Mouse (Mus musculus) neural tube, embryonic 11.5 days (tissue): ENCODE measurements around the gene Atp23. TPM values are rescaled to one million over a fixed set of nuclear protein-coding genes. Genes with fewer than 3 reads are reported as not detected.

ENCODE experiments used
- ATAC-seq: fragments of 200-750 bp; cut with Nextera tagmentation; 2 replicates; pipeline ENCODE4 v1.8.0; 2017; ENCODE audit warnings: moderate number of reproducible peaks, mild to moderate bottlenecking, moderate TSS enrichment, moderate library complexity; ENCODE audit not compliant: insufficient read depth, low FRiP score, low TSS enrichment
- DNase-seq: peaks from one replicate; pipeline ENCODE4 v3.0.0-alpha.2; 2015; ENCODE audit warnings: low spot score
- H3K27ac ChIP-seq: fragments of 300-500 bp; sonication (generic); 2 replicates; pipeline ENCODE4 v1.5.1; 2014; ENCODE audit warnings: low read depth, mild to moderate bottlenecking, low read length
- H3K27me3 ChIP-seq: fragments of 300-500 bp; sonication (generic); 2 replicates; pipeline ENCODE4 v1.6.1; 2014; ENCODE audit warnings: mild to moderate bottlenecking, low read length, mixed read lengths; ENCODE audit not compliant: control insufficient read depth, insufficient read depth
- H3K36me3 ChIP-seq: fragments of 300-500 bp; sonication (generic); 2 replicates; pipeline ENCODE4 v1.6.1; 2014; ENCODE audit warnings: mild to moderate bottlenecking, low read length, moderate library complexity, mixed read lengths; ENCODE audit not compliant: control insufficient read depth, insufficient read depth
- H3K4me1 ChIP-seq: fragments of 300-500 bp; sonication (generic); 2 replicates; pipeline ENCODE4 v1.6.1; 2014; ENCODE audit warnings: low read length, mixed read lengths; ENCODE audit not compliant: control insufficient read depth, insufficient read depth
- H3K4me2 ChIP-seq: fragments of 300-500 bp; sonication (generic); 2 replicates; pipeline ENCODE4 v1.6.1; 2014; ENCODE audit warnings: low read depth, mild to moderate bottlenecking, moderate library complexity
- H3K4me3 ChIP-seq: fragments of 300-500 bp; sonication (generic); 2 replicates; pipeline ENCODE4 v1.5.1; 2014; ENCODE audit warnings: low read depth, low read length
- H3K9ac ChIP-seq: fragments of 300-500 bp; sonication (generic); 2 replicates; pipeline ENCODE4 v1.6.1; 2014; ENCODE audit warnings: mild to moderate bottlenecking, low read length
- H3K9me3 ChIP-seq: fragments of 300-500 bp; sonication (generic); 2 replicates; pipeline ENCODE4 v1.6.1; 2016; ENCODE audit warnings: low read length; ENCODE audit not compliant: control insufficient read depth
- WGBS: fragments of 180-500 bp; shearing (Covaris S2); extraction: QIAGEN DNeasy Blood & Tissue Kit; methylation state at CpG from one replicate; pipeline ENCODE4 v1.1.7; 2014; 5-methylcytosine and 5-hydroxymethylcytosine counted together
- polyA plus RNA-seq: library from polyadenylated mRNA; unstranded; fragments of >200 nt; fragmentation: Nextera tagmentation; extraction: Ambion mirVana; gene quantifications from 2 replicates; pipeline ENCODE4 v1.2.1, GENCODE M21; 2014

Atp23 gene
- polyA plus RNA-seq, 1 experiment from 2014 or later: 14.6 TPM

DNA sequence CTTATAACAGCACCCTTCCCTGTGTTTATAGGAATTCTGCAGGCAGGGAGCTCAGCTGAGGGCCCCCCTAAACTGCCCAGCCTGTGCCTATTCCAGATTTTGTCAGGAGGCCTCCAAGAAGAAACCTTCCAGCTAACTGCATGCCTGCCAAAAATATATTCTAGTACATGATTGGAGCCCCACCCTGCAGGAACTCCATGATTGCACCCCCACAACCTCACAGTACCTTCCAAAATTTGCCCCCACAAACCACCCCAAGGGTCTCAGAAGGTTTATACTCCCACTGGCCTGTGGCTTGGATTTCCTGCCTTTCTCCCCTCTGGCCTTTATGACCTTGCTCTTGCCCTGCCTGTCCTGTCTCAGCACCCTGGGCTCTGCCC is 30.6 kb upstream of the Atp23 start:
- ATAC-seq (no peak), DNase-seq (no peak)
- H3K27ac ChIP-seq: no peak overlapping the region
- no peak overlapping the region for H3K4me3 ChIP-seq
- 0 out of 2 replicates have a peak, but pooled peaks cover 5% of the 10 kb centered on the region for H3K27me3 ChIP-seq
- H3K36me3 ChIP-seq: no peaks in the 10 kb centered on the region
- no peak overlapping the region for H3K9ac ChIP-seq
- H3K4me1 ChIP-seq: peaks cover 23% of the 10 kb centered on the region
- H3K9me3 ChIP-seq: no peaks in the 10 kb centered on the region
- H3K4me2 ChIP-seq: no peak overlapping the region

DNA sequence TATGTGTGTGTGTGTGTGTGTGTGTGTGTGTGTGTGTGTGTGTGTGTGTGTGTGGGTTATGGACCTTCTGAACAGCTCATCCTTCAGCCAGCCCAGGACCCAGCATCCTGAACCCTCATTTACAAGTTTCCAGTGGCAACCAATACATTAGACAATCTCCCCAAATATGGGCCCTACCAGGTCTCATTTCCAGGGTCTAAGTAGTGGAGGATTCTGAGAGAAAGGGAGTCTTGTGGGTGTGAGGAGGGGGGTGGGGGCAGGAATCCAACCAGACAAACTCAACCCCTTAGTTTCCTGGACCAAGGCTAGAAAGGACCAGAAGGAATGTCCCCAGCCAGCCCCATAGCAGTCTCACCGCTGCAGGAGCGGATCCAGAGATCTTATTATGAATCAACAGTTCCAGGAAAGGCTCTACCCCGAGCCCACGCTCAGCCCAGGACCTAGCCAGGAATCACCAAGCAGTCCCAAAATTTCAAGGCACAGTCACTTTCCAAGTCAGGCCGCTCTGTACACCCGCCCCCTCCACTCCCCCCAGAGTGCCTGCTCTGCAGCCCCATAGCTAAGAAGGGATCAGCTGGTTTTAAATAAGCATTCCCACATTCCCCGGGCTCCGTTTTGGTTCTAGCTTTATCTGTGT is 30.1 kb upstream of the Atp23 start:
- Histone ChIP-seq H3K9ac (no peak overlapping the region), H3K27ac (no peak overlapping the region), H3K36me3 (no peaks in the 10 kb centered on the region), H3K4me2 (no peak overlapping the region), H3K9me3 (no peaks in the 10 kb centered on the region), H3K27me3 (0 out of 2 replicates have a peak, but pooled peaks cover 5% of the 10 kb centered on the region), H3K4me1 (peaks cover 23% of the 10 kb centered on the region), H3K4me3 (no peak overlapping the region)
- no peak for DNase-seq
- 79% methylated on average over 8 of the region's 8 CpGs for WGBS
- ATAC-seq: no peak

DNA sequence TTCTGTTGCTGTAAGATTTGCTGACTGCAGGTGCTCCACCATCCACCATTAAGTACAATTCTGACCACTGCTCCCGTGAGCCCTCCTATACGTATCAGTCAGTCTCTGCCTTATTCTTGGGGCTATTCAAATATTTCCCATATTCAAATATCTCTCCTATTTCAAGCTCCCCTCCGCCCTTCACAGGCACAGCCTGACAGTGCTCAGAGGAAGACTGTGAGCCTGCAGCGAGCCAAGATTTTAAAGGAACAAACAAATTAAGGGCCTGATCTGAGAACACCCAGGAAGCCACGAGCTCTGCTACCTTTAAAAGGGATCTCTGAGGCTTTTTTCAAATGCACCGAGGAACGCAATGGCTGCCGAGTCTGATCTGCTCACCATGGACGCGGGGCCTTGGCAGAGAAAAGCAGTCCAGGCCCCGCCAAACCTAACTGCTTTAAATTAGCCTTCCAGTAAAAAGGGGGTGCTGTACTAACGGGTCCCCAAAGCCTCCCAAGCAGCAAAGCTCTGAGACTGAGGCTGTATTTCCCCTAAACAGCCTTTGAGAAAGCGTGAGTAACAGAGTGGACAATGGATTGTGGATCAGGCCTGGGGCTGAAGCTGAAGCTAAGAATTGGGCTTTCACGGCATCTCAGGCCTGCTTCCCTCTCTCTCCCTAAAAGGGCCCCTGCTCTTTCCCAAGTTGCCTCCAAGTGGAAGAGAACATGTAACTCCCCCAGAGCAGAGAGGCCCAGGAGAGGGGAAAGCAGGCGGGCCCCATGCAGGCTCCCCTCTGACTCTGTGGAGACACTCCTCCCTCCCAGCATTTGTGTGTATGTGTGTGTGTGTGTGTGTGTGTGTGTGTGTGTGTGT is 29.3 kb upstream of the Atp23 start:
- ATAC-seq (no peak), DNase-seq (peak; percentile 33)
- Histone ChIP-seq H3K9ac (peak overlapping the region; percentile 31; the same call in 1 of the 2 replicates), H3K27me3 (0 out of 2 replicates have a peak, but pooled peaks cover 5% of the 10 kb centered on the region), H3K9me3 (no peaks in the 10 kb centered on the region), H3K4me3 (no peak overlapping the region), H3K36me3 (no peaks in the 10 kb centered on the region), H3K27ac (peak overlapping the region; percentile 47), H3K4me1 (peaks cover 23% of the 10 kb centered on the region), H3K4me2 (no peak overlapping the region)
- 38% methylated on average over 15 of the region's 15 CpGs for WGBS

DNA sequence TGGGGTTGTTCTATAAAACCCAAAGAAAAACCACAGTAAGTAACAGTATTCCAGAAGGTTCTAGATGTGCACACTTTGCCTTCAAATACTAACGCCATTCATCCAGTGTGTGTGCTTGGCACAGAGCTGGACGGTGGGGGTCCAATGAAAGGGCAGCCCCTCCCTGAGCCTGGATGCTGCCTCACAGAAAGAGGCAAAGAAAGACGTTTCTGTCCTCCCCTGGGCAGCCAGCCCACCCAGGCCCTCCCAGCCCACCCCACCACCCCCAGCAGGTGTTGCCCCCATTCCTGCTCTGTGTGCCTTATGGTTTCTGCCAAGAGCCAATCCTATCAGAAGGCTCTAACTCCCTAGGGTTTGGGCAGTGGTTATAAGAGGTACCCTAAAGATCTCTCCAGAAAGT is 28.4 kb upstream of the Atp23 start:
- H3K9ac ChIP-seq: no peak overlapping the region
- 0 out of 2 replicates have a peak, but pooled peaks cover 5% of the 10 kb centered on the region for H3K27me3 ChIP-seq
- no peak for DNase-seq

DNA sequence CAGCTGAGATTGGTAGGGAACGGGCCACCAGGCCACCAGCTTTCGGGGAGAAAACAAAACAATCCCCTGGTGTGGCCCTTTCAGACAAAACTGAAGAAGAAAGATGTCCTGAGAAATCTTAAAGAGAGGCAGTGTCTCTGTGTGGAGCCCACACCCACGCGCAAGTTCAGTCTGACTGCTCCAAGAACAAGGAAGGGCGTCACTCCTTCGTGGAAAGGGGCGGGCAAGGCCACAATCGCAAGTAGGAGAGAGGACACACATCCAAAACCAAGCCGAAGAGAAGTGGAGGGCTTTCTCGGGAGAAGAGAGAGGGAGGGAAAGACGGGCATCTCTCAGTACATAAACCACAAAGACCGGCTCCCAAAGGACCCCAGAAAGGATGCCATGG is 27.7 kb upstream of the Atp23 start:
- Histone ChIP-seq H3K9ac (peak overlapping the region; percentile 69), H3K27ac (no peak overlapping the region), H3K9me3 (no peaks in the 10 kb centered on the region), H3K36me3 (no peaks in the 10 kb centered on the region), H3K4me1 (peaks cover 23% of the 10 kb centered on the region), H3K27me3 (0 out of 2 replicates have a peak, but pooled peaks cover 5% of the 10 kb centered on the region), H3K4me2 (peak overlapping the region; percentile 95), H3K4me3 (peak overlapping the region; percentile 48)
- DNase-seq: no peak
- ATAC-seq: no peak
- 25% methylated on average over 12 of the region's 12 CpGs for WGBS

More for the DNA sequence above, 28.4 kb upstream of the Atp23 start:
- Histone ChIP-seq H3K36me3 (no peaks in the 10 kb centered on the region), H3K27ac (no peak overlapping the region), H3K4me2 (no peak overlapping the region), H3K4me1 (peaks cover 23% of the 10 kb centered on the region), H3K4me3 (no peak overlapping the region), H3K9me3 (no peaks in the 10 kb centered on the region)
- 42% methylated on average over 3 of the region's 3 CpGs for WGBS
- ATAC-seq: no peak

DNA sequence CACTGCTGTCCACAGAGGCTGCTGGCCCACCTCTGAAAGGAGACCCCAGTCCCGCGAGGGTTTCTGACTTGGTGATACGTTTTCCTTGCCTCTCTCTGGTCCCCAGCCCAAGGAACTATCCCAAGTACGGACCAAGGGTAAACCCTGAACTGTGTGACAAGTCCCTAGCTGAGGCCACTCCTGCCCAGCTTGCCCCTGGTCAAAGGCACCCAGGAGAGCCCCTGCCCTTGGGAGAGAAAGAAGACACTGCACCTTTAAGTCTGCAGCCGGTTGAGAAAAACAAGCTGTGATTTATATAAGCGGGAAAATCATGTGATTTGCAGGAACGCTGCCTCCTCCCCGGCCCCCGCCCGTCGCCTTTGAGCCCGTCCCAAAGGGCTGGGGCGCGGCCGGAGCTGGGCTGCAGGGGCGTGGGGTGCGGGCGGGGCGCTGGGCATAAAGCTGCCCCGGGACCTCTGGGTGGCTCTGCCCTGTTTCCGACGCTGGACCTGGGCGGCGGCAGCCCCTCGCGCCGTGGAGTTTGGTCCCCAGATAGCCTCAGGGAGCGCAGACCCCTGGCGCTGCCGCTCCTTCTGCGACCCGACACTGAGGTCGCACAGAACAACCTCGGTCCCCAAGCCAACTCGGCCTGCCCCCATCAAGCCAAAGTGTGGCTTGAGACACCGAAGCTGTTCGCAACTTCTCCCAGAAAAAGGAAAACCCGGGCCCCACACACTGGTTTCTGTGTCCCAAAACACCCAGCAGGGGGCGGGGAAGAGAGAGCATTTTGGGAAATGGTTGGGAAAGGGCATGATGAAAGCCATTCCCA is 27.1 kb upstream of the Atp23 start:
- H3K4me3 ChIP-seq: peak overlapping the region; percentile 48

DNA sequence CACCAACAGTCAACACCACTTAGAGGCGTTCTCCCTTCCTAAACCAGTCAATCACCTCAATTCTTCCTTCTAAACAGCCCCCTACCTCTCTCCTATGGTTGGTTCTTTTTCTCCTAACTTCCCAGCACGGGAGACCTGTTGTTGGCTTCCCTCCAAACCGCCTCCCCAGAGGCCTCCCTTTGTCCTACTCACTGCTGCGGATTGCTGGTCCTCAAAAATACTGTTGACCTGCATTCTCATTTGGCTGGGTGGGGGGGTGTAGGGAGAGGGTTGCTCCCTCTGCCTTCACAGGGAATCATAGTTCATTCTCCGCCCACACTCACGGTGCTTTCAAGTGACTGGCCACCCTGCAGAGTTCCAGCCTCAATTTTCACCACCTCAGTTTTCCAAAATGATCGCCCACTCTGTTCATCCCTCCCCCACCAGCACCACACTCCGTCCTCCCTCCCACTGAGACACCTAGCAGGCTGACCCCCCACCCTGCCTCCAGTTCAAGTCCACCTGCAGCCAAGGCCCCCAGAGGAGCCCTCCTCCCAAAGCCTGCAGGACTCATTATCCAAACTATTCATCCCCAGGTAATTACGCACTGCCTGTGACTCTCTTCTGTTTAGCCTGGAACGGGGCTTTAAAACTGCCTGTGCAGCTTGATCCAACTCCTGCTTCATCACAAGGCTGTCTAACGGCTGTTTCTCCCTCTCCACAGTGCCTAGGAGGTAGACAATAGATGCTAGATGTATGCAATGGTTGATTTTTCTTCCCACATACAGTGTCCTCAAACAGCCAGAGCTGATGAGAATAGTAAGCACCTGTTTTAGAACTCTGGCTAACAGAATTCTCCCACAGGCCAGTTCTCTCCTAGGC is 26.2 kb upstream of the Atp23 start:
- ATAC-seq: no peak
- Histone ChIP-seq H3K9me3 (no peaks in the 10 kb centered on the region), H3K27me3 (0 out of 2 replicates have a peak, but pooled peaks cover 5% of the 10 kb centered on the region), H3K27ac (no peak overlapping the region), H3K4me2 (peak overlapping the region; percentile 95), H3K4me3 (peak overlapping the region; percentile 48; the same call in 1 of the 2 replicates), H3K9ac (peak overlapping the region; percentile 69; the same call in 1 of the 2 replicates), H3K4me1 (peaks cover 23% of the 10 kb centered on the region), H3K36me3 (no peaks in the 10 kb centered on the region)
- WGBS: 15% methylated on average over 11 of the region's 11 CpGs
- DNase-seq: no peak

More for the DNA sequence above, 27.1 kb upstream of the Atp23 start:
- Histone ChIP-seq H3K4me1 (peaks cover 23% of the 10 kb centered on the region), H3K36me3 (no peaks in the 10 kb centered on the region), H3K9ac (peak overlapping the region; percentile 69), H3K9me3 (no peaks in the 10 kb centered on the region), H3K27ac (no peak overlapping the region), H3K4me2 (peak overlapping the region; percentile 95), H3K27me3 (0 out of 2 replicates have a peak, but pooled peaks cover 5% of the 10 kb centered on the region)
- 1% methylated on average over 38 of the region's 39 CpGs for WGBS
- ATAC-seq (peak; percentile 52), DNase-seq (peak; percentile 84)

DNA sequence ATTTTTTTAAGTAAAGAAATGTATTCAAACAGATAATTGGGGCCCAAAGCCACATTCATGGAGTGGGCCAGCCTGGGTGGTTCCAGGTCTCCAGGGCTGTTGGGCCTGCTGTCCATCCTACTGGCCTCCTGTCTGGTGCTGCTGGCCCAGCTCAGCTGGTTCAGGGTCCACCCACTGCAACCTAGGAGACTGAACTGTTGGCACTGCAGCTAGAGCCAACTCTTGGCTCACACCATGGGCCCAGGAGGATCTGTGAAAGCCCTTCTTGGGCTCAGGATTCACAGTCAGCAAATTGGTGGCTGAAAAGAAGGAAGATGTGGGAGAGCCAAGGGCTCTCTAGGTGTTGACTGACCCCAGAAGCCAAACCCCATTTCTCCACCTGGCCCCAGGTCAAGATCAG is 24.2 kb upstream of the Atp23 start:
- Histone ChIP-seq H3K4me1 (peaks cover 18% of the 10 kb centered on the region), H3K27ac (no peak overlapping the region), H3K9me3 (no peaks in the 10 kb centered on the region), H3K4me3 (no peak overlapping the region), H3K27me3 (0 out of 2 replicates have a peak, but pooled peaks cover 5% of the 10 kb centered on the region), H3K9ac (no peak overlapping the region), H3K36me3 (no peaks in the 10 kb centered on the region), H3K4me2 (no peak overlapping the region)
- ATAC-seq (no peak), DNase-seq (no peak)
